Mouse (Mus musculus) cerebellum, adult 2 months (tissue): ENCODE measurements at regions not wholly inside any gene's neighbourhood (a gene's known extent, or its start where the extent isn't known, plus 50 kb on each side); places are given as distances from the start of the nearest gene placed in this dataset.

Experiments
- CTCF ChIP-seq: fragments of 200-500 bp; IDR thresholded peaks from 2 replicates; pipeline ENCODE4 v1.5.1; 2011; ENCODE audit warnings: low read depth, mild to moderate bottlenecking, control low read depth, low read length, moderate library complexity, borderline replicate concordance; ENCODE audit not compliant: insufficient read depth
- POLR2A ChIP-seq: fragments of 200-500 bp; IDR thresholded peaks from 2 replicates; pipeline ENCODE4 v1.6.1; 2011; ENCODE audit warnings: low read length, control low read depth, borderline replicate concordance; ENCODE audit not compliant: insufficient read depth

- TF ChIP-seq POLR2A (no peak), CTCF (no peak)
Measured at GRCm38 (mm10) chr2:167842473-167842872, 89.4 kb upstream of the Ptpn1 start.
